Mouse (Mus musculus) left cerebral cortex, postnatal 14 days (tissue): ENCODE measurements around the gene Tpm3. TPM values are rescaled to one million over a fixed set of nuclear protein-coding genes. Genes with fewer than 3 reads are reported as not detected.

Experiments
- DNase-seq, 2 experiments: peaks; one replicate each; pipeline ENCODE4 v3.0.0; 2021 to 2022; ENCODE audit warnings: low spot score in 2 of 2, mixed read lengths in 1 of 2
- intact Hi-C: fragments of 180-260 bp; cut with DNase I; formaldehyde crosslinking; loops from one replicate; pipeline ENCODE4 v1.15.1; 2025
- long read RNA-seq, 2 experiments: library from polyadenylated mRNA; stranded (forward); transcript quantifications; one replicate each; pipeline ENCODE4 v2.0.0; 2021
- total RNA-seq, 2 experiments: library from RNA; stranded (reverse); gene quantifications; 2 replicates each; pipeline ENCODE4 v1.2.3; 2021

Gene Tpm3
- total RNA-seq = 100 to 1,000 TPM; 220 to 223 TPM
- long read RNA-seq, experiment 1, transcript Tpm3-203 (8 exons, 1,090 nt) = minor isoform, 16 of 393 reads
- long read RNA-seq, experiment 1, transcript Tpm3-202 (9 exons, 2,190 nt) = minor isoform, 22 of 393 reads
- long read RNA-seq, experiment 1, transcript Tpm3-201 (8 exons, 2,230 nt) = major isoform, 59 of 393 reads
- long read RNA-seq, experiment 1, partial matches to known transcripts = 10 of 393 reads
- long read RNA-seq, experiment 1, other reads (novel, unspliced or antisense) = 286 of 393 reads
- long read RNA-seq, experiment 2, transcript Tpm3-201 (8 exons, 2,230 nt) = major isoform, 61 of 372 reads
- long read RNA-seq, experiment 2, transcript Tpm3-203 (8 exons, 1,090 nt) = minor isoform, 9 of 372 reads
- long read RNA-seq, experiment 2, transcript Tpm3-202 (9 exons, 2,190 nt) = minor isoform, 22 of 372 reads
- long read RNA-seq, experiment 2, partial matches to known transcripts = 5 of 372 reads
- long read RNA-seq, experiment 2, other reads (novel, unspliced or antisense) = 275 of 372 reads

GRCm38 (mm10) chr3:90072294-90072693, at the start of gene Tpm3:
Gene Tpm3, plus strand, starts transcription at chr3:90072649.
- intact Hi-C loops = loop anchor here (10.0 kb wide), 1 partner anchor 297 kb away; the partner anchor contains the start of gene Ube2q1
- no peak for DNase-seq

GRCm38 (mm10) chr3:90034653-90035052, 37.8 kb upstream of the Tpm3 start:
- DNase-seq = no peak
- intact Hi-C loops = no loop called here

DNA sequence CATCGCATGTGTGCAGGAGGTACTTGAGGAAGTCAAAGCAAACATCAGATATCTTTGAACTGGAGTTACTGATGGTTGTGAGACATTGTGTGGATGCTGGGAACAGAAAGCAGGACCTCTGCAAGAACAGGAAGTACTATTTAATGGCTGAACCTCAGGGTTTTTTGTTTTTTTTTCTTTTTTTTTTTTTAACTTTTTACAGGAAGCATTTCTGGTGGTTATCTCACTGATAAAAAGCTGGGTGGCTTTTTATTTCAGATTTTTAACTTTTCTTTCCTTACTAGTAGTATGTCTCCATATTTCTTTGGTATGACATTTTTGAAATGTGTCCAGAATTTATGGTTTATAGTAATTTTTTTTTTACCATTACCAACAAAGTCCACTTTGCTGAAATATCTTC, 36.2 kb upstream of the Tpm3 start:
- DNase-seq = no peak
- intact Hi-C loops = no loop called here

DNA sequence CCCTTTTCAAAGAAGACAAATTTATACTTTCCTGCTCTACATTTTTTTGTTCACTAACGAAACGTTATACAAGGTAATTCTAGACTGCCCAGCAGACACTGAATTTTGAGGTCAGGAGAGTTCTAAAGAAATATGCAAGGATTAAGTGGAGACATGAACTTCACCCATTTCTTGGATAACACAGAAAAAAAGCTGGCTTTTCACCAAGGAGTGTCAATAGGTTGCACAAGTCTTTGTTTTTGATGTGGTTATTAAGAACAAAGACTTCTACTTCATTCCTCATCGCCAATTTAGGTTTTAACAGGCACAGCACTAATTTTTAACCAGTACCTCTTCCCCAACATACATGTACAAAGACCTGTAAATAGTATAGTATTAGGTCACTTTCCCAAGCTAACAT, 22.8 kb upstream of the Tpm3 start:
- intact Hi-C loops = loop anchor here (5.0 kb wide), 1 partner anchor 37 kb away; no protein-coding TSS in a partner anchor

GRCm38 (mm10) chr3:90051441-90052350, 20.8 kb upstream of the Tpm3 start, which contains the start of gene 4933434E20Rik:
Gene 4933434E20Rik, plus strand, starts transcription at chr3:90051636.
- DNase-seq = peak; percentile 35 to 38
- intact Hi-C loops = no loop called here

More for the DNA sequence above, 22.8 kb upstream of the Tpm3 start:
- no peak for DNase-seq

DNA sequence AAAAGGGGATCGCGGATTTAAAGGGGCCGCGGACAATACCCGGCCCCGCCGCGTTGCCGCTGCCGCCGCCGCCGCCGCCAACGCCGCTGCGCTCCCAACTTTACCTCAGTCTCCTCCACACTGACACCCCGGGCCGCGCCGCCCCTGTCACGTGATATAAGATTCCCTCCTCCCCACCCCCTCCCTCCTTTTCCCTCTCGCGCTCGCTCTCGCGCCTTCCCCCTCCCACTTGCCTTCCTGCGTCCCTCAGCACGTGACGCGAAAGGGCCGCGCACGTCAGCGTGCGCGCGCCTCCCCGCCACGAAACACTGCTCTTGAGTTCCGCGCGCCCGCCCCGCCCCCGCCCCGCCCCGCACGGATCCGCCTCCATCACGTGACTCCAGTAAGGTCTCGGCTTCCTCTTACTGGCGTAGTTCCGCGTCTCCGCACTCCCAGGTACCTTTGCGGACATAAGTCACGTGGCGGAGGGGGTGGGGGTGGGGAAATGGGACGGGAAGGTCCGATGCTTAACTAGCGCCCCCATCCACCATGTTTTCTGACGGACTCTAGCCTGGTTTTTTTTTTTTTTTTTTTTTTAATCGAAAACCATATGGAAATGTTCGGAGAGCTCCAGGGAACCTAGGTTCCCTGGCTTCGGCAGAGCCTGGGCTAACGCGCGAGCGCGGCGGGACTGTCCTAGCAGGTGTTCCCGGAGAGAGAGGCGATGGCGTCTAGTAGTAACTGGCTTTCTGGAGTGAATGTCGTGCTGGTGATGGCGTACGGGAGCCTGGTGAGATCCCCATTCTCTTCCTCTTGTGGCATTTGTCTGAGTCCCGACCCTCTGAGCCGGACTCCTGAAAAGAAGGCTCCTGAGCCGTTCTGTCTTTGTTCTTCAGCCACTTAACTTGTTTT, 19.9 kb upstream of the Tpm3 start, which contains the start of gene Ubap2l:
Gene Ubap2l (minus strand): TSS at position 278 of the 891 bp plus-strand sequence.
- DNase-seq = peak; percentile 94 to 96
- intact Hi-C loops = no loop called here

DNA sequence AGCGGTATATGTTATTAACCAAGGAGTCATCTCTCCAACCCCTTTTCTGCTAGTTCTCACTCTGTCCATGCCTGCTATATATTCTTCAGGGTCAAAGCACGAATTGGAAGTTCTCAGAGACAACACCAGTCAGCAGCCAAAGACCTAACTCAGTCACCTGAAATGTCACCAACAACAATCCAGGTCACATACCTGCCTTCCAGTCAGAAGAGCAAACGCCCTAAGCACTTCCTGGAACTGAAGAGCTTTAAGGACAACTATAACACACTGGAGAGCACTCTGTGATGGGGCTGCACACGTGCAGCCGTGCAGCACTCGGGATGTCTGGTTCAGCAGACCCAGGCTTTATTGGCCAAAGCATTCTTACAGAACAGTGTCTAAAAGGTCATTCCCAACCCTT, 10.9 kb upstream of the Tpm3 start:
- no peak for DNase-seq
- intact Hi-C loops = no loop called here

DNA sequence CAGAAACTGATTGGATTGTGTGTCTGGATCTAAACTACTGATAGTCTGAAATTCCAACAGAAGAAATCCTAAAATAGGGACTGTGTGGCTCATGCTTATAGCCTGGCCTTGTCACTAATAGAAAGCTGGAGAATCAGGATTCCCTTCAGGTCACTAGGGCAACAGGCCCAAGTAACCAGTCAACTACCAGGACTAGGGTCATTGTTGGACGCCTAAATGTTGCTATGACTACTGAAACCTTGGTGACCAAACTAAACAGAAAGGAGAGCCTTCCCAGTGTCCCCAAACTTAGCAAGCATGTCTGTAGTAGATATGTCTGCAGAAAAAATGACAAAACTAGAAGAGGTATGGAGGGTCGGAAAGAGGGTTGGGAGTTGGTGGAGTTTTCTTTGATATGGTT, 9.9 kb upstream of the Tpm3 start:
- DNase-seq = no peak
- intact Hi-C loops = no loop called here

DNA sequence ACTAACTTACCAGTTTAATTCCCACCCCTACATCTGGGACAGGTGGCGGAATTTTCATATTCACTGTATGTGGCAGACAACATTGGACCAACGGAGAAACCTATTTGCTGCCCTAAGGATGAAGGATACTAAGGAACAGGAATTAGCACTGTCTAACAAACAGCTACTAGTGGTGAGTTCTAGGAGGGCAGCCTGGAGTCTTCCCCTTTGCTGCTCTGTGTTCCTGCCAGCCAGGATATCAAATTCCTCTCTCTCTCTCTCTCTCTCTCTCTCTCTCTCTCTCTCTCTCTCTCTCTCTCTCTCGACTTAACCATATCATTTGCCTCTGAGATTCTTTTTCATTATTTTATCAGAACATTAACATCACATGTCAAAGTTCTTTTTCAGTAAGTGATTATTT, 8.1 kb upstream of the Tpm3 start:
- no peak for DNase-seq
- intact Hi-C loops = no loop called here

DNA sequence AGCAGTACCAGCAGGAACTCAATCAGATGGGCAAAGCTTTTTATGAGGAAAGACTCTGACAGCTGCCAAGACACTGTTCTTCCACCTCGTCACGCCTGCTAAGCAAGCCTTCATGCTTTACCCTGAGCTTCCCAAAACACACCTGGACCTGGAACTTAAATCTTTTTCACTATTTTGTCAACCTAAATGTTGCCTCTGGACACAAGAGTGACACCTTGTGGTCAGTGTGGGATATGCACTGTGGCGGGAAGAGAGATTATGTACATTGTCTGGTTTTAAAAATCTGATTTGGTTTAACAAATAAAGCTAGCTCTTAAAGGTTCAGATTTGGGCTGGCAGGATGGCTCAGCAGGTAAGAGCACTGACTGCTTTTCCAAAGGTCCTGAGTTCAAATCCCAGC, 6.9 kb upstream of the Tpm3 start:
- peak; percentile 47 to 65 for DNase-seq
- intact Hi-C loops = no loop called here

DNA sequence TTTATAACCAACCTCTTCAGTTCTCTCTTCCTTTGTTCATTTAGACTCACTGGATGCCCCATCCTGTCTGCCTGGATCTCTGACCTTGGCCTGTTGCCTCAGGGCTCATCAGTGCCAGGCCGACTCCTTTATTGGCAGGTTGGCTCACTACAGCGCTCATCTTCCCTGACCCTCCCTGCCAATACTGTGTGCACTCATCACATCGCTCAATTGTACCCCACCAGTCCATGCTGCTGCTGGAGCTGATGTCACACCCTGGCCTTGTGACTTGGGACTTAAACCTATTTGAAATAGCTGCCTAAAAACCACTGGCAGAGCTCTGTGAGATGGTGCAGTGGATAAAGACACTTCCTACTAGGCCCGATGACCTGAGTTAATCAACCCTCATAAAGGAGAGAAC, 4.6 kb upstream of the Tpm3 start:
- no peak for DNase-seq
- intact Hi-C loops = no loop called here

- no peak for DNase-seq
- intact Hi-C loops = loop anchor here (10.0 kb wide), 1 partner anchor 295 kb away; the partner anchor contains the start of gene Ube2q1
Measured at GRCm38 (mm10) chr3:90069688-90070087, 2.8 kb upstream of the Tpm3 start.

DNA sequence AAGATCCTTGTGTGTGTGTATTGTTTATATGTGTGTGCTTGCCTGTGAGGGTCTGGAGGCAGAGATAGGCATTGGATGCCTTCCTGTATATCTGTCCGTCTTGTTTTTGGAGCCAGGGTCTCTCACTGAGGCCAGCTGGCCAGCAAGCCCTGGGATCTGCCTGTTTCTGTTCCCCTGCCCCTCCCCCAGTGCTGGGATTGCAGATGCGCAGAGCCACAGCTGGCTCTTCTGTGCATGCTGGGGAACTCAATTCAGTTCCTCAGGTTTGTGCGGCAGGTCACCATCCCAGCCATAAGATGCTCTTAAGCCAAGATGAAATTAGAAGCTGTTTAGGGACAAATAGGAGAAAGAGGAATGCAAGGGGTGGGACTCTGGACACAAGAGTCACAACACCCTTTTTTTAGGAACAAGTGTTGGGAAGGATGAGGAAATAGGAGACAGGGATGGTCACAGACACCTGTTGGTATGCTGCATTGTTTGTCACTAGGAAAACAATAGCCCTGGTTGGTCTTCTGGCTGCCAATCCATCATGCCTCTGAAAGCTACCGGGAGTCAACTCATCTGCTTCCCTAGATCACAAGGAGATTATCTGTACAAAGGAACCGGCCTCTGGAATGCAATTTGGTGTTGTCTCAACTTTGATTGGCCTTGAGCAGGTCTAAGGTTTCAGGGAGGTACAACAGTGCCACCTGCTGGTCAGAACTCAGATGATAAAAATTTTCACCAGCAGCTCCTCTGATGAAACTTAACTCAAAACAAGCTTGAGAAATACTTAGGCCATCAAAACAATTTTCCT, 4.7 kb downstream of the Tpm3 start:
- intact Hi-C loops = loop anchor here (5.0 to 10.0 kb wide), 2 partner anchors 125 to 302 kb away; partner anchors contain the start of gene Ube2q1
- peak; percentile 89 for DNase-seq

DNA sequence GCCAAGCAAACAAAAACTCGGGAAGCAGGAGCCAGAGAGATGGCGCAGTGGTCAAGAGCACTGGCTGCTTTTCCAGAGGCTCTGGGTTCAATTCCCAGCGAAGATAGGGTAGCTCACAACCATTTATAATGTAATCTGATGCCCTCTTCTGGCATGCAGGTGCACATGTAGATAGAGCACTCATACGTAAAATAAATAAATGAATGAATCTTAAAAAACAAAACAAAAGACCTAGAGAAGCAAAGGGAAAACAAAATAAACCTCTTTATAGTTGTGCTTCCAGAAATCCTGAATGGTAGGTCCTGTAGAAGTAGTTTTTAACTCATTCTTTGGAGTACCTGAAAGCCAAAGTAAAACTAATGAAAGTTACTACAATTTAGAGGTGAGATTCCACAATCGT, 5.8 kb downstream of the Tpm3 start:
- intact Hi-C loops = loop anchor here (5.0 to 10.0 kb wide), 2 partner anchors 126 to 303 kb away; partner anchors contain the start of gene Ube2q1
- no peak for DNase-seq

GRCm38 (mm10) chr3:90079133-90079762, 6.8 kb downstream of the Tpm3 start:
- intact Hi-C loops = loop anchor here (5.0 to 10.0 kb wide), 2 partner anchors 127 to 304 kb away; partner anchors contain the start of gene Ube2q1
- DNase-seq = peak; percentile 91 to 95

GRCm38 (mm10) chr3:90079763-90080497, 7.5 kb downstream of the Tpm3 start:
- DNase-seq = peak; percentile 52 to 59
- intact Hi-C loops = loop anchor here (5.0 to 10.0 kb wide), 3 partner anchors 128 to 305 kb away; partner anchors contain the start of genes Rab13, Rps27 and Ube2q1

GRCm38 (mm10) chr3:90080498-90080863, 8.0 kb downstream of the Tpm3 start:
- intact Hi-C loops = loop anchor here (5.0 kb wide), 1 partner anchor 132 kb away; the partner anchor contains the start of genes Rab13 and Rps27
- no peak for DNase-seq
